Mouse (Mus musculus) embryo, embryonic 9.5 days (tissue): ENCODE data around the gene Rwdd2a.
"Not testable (repeated sequence)": the region's sequence is repeated elsewhere in the genome, so short reads cannot be mapped to it uniquely, and the experiment has no call there.

Source experiments
- DNase-seq: peaks from one replicate; pipeline ENCODE4 v3.0.0-alpha.2; 2017; ENCODE audit errors: extremely low spot score

Gene Rwdd2a

DNA sequence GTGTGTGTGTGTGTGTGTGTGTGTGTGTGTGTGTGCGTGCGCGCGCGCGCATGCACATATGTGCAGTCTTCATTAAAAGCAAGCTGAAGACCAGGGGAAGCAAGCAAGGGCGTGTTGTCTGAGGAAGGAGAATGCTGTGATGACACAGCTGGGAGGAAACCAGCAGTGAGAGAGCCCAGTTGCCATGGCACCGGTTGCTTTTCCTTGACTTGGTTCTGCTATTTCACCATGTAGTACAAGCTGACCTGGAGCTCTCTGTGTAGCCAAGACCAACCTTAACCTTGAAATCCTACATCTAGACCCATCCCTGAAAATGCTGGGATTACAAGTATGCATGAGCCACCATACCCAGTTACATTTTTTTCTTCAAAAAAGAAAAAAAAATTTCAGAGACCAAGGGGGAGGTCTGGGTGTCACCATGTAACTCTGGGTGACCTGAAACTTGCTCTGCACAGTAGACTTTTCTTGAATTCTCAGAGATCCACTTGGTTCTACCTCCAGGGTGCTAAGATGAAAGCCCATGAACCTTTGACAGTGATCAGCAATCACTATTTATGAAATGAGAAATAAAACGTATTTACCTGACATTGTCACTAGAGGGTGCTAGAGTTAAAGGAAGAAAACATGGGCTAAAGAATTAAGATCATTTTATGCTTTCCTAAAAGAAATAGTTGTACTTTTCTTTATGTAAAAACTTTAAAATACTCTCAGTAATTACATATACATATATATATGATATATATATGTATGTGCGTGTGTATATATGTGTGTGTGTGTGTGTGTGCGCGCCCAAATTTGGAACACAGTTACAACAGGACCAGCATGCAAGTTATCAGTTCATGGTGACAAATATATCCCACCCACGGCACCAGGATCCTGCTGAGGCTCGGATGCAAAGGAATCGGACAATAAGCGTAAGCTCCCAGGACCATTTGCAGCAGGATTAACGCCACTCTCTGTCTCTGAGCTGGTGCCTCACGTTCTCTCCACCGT lies 21.2 kb downstream of the Rwdd2a start:
- no peak for DNase-seq

DNA sequence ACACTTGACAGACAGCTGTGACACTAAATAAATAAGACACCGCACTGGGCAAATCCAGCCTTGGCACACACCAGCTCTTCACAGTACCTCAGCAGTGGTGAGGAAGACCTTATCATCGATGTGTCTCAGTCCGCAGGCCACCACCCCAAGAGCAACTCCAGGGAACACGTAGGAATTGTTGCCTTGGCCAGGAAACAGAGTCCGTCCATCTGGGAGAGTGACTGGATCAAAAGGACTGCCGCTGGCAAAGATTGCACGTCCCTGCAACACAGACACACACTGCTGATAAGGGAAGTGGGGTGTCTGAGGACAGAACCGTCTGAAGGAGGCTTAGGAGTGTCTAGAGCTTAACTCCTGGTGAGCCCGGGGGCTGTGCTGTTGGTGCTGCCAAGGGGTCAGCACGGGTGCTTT lies 22.6 kb downstream of the Rwdd2a start:
- not testable (repeated sequence) for DNase-seq

DNA sequence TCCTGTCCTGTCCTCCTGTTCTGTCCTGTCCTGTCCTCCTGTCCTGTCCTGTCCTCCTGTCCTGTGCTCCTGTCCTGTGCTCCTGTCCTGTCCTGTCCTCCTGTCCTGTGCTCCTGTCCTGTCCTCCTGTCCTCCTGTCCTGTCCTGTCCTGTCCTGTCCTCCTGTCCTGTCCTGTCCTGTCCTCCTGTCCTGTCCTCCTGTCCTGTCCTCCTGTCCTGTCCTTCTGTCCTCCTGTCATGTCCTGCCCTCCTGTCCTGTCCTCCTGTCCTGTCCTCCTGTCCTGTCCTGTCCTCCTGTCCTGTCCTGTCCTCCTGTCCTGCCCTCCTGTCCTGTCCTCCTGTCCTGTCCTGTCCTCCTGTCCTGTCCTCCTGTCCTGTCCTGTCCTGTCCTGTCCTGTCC lies 25.2 kb downstream of the Rwdd2a start:
- not testable (repeated sequence) for DNase-seq

DNA sequence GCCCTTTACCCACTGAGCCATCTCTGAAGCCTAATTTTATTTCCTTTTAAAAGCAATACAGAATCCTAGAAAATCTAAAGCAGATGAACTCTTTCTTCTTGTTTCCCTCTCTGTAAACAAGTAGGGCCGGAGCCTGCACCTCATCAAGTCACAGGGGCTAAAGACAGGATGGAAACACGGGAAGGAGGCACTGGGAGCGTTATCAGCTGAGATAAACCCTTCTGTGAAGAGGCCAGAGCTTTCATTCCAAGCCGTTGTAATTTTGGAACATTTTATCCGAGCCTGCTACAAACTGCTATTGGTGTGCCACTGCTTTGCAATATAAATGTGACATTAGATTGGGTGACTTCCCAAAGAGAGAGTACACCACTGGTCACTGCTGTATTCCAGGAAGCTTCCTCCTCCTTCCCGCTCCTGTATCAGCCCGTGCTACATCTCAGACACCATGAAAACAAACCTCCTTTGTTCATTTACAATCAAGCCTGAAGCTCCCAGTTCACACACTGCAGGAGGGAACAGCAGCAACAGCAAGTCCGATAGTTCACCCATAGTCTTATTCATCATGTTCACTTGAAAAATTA lies 28.0 kb downstream of the Rwdd2a start:
- DNase-seq = no peak

DNA sequence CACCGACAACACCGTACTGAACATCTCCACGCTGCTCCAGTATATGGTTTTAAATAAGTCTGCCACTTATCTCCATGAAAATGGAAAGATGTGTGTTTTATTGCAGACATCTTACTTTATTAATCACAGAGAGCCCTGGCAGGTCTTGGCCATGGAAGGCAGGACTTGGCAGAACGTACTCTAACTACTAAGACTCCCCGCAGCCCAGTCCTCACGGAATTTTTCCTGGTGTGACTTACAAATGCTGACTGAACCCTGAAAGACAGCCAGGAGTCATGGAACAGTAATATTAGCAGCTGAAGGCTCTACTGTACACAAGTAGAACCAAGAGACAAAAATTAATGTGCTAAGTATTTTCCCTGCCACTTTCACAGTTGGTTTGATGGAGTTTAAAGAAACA lies 34.0 kb downstream of the Rwdd2a start:
- DNase-seq = no peak

DNA sequence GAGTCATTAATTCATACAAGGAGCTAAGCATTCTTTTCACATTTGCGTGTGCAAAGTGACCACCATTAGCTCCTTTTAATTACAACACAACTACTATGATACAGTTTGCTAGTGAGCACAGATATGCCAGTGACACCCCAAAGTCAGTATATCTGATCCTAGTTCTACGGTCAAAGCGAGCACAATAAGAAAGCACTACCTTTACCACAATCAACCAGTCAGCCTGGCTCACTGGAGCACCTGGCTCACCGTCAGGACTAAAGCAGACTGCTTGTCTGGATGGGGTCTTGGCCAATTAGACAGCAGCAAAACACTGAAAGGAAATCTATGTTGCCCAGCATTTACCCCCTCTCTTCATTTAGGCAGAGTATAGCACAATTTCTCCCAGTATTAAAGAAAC lies 40.3 kb downstream of the Rwdd2a start:
- no peak for DNase-seq

DNA sequence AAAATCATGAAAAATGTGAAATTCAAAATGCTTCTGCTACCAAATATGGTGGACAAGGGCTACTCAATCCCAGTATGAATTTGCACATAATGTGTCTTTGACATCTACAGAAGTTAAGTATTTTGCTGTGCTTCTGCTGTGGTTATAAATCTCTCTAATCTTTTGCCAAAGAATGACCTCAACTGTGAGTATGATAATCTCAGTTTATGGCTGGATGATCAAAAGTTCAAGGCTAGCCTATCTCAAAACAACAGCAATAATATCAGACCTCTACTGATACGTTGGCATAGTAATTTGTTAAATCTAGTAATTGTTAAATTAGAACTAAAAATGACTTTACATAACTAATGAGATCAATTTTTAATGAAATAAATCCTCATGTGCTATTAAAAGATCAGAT lies 44.0 kb downstream of the Rwdd2a start:
- no peak for DNase-seq

DNA sequence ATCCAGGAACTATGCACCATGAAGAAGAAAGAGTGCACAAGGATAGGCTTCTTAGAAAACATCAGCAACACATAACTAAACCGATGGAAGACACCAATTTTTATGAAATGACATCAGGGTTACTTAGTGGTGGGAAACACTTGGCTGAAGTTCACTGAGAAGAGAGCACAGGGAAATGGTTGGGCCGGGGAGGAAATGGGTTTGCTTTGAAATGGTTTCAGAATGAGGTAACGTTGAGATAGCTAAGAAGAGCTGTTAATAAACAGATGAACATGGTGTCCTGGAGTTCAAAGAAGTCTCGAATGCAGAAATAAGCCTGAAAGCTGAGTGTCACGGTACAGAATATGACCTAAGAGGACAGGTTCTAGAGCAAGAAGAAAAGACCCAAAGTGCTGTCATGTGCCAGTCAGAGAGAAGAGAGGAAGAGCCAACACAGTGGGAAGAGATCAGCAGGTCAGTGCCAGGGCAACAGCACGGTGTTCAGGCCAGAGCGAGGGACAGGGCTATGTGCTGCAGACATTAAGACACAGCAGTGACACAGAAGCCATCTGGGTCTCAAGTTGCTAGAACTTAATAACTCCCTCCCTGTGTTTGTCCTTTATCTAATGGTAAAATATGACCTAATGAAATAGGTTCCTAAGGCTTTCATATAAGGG lies 46.2 kb downstream of the Rwdd2a start:
- no peak for DNase-seq

DNA sequence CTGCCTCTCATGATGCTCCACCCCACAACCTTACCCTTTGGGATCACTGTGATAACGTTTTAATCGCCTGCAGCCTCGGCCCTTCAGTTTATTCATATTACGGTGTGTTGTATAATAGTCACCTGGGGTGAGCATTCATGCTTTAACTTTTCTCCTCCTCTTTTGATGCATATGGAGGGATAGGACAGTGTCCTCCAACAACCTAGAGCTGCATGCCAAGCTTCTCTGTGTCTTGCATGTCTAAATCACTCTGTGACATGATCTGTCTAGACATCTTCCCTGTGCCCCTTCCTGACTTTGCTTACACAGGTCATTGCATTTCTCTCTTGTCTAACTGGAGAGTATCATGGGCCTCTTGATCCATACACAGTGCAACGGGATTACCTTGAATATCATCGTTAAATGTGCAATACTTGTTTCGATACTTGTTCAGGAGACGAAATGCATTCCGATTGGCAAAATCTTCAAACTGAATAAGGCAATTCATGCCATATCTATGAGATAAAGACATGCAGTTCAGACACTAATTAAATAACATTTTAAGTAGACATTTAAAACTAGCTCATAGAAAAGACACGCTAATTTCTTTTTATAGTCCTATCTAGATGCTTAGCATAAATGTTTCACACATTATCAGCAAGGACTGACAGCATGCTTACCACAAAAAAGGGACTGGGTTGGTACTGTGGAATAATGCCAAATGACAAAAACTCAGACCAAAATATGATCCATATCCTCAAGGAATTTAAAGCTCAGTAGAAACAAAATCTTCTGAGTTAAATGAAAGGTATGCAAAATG lies 47.7 kb downstream of the Rwdd2a start:
- DNase-seq = no peak

DNA sequence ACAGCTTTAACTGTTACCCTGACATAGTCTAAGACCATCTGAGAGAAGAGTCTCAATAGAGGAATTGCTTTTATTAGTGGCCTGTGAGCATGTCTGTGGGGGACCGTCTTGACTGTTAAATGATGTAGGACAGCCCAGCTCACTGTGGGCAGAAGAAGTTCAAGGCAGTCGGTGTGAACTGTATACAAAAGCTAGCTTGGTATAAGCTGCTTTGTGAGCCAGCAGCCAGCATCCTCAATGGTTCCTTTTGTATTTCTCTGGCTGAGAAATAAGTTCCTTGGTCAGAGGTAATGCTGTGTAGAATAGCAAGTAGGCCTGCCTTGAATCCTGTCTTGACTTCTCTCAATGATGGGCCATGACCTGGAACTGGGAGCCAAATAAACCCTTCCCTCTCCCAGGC lies 50.3 kb downstream of the Rwdd2a start:
- DNase-seq = no peak

DNA sequence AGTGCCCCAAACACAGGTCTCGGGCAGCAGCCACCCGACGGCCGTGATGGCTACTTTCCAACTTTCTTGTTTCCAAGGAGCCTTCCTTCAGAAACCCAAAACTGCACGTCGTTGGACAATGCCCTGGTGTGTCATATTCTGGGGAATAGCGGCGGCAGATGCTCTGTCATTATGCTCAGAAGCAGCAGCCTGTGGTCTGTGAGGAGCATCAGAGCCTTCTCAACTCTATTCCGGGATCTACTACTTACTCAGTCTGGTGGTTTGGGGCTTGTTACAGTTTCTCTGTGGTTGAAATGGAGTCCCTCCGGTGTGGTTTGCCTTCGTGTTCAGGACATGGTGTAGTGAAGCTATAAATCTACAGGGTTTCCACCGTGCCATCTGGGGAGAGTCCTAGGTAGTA lies 52.2 kb downstream of the Rwdd2a start:
- no peak for DNase-seq
